Mouse (Mus musculus) urinary bladder, adult 2 months (tissue): Measurements from ENCODE around the gene Pik3cb. TPM values are rescaled to one million over a fixed set of nuclear protein-coding genes. Genes with fewer than 3 reads are reported as not detected.

Source experiments
- DNase-seq: peaks from one replicate; pipeline ENCODE4 v3.0.0; 2022; ENCODE audit warnings: low spot score
- polyA plus RNA-seq: library from polyadenylated mRNA; depleted of rRNA; stranded (reverse); fragments of >200 nt; gene quantifications from 2 replicates; pipeline ENCODE4 v1.2.3, GENCODE M21; 2012

The Pik3cb gene
- polyA plus RNA-seq, 1 experiment = 3.9 TPM

DNA sequence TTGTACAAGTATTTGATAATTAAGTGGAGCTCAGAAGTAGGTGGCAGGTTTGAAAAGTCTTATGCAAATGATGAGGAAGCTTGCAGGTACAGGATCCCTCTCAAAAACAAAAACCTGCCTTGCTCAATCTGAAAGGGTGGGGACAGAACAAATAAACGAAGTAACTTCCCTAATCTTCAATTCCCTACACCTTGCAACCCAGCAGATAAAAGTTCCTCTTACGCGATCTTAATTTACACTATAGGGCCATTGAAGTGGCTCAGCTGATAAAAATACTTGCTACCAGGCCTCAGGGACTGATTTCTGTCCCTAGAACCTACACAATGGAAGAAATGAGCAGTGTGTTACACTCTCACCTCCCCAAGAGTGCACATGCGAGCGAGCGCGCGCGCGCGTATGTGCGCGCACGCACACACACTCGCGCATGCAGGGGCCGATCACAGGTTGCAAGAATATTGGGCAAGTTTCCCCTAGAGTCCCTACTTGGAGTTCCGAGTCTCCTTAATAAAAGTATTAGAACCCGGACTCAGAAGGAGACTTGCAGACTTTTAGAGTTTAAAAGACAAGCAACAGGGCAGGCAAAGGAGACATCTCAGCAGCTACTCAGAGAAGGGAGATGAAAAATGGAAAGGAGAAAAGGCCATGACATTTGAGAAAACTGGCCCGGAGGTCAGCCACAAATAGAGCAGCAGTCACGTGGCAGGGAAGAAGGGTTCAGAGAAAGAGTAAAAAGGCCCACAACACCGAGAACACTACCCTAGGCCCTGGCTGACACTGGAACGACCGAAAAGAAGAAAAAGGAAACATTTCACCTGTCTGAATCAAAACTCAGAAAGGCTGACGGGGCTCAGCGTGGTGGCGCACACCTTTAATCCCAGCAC is 6.7 kb upstream of the Pik3cb start:
- no peak for DNase-seq

DNA sequence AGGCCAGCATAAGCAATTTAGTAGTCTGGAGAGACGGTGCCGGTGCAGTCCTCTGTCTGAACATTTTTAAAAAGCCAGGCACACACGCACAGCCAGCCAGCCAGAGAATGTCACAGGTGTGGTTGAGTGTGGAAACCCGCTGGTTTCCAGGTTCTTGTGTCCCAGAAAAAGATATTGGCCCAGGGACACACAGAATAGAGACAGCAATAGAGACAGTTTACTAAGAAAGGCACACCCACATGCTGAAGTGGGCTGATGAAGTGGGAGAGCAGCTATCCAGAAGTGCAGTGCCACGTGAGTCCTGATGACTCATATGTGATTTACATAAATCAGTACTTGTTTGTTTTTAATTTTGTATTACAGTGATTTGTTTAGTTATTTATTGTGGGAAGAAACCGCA is 5.3 kb upstream of the Pik3cb start:
- no peak for DNase-seq

DNA sequence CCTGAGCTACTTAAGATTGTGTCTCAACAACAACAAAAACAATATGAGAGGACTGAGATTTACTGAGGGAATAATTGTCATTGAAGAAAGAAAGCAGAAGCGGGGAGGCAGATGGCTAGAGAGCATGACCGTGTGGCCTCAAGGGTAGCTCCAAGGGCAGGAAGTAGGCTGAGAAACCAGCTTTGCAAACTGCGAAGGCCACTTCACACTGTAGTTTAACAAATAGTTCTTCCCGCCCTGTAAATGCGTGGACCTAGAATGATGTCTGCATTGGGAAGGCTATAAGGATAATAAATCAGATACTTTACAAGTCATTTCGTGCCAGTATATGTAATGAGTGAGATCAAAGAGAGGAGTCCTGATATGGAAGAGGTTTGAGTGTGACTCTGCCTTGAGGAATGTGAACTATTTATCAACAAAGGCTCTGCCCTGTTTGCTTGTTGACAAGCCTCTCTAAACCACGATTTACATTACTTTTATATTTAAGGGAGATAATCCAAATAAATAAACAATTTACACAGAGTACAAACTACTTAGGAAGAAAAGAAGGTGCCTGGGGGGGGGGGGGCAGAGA is 4.1 kb upstream of the Pik3cb start:
- DNase-seq = no peak

DNA sequence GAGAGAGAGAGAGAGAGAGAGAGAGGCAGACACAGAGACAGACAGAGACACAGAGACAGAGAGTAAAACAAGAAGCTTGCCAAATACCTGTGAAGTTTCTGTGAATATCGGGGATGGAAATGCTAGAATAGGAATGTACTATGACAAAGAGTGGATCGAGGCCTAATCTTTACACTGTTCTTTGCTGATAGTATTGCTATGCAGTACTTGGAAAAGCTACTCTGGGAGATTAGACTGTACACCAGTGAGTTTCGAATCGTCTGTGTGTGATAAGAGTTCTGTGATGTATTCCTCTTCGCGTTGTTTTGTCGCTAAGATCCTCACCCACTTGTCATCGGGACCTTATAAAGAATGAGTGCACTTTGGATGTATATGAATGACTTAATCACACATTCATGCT is 1.2 kb upstream of the Pik3cb start:
- DNase-seq = no peak

- DNase-seq = no peak
Observed at GRCm38 (mm10) chr9:99141171-99141570, 750 bp upstream of the Pik3cb start.

DNA sequence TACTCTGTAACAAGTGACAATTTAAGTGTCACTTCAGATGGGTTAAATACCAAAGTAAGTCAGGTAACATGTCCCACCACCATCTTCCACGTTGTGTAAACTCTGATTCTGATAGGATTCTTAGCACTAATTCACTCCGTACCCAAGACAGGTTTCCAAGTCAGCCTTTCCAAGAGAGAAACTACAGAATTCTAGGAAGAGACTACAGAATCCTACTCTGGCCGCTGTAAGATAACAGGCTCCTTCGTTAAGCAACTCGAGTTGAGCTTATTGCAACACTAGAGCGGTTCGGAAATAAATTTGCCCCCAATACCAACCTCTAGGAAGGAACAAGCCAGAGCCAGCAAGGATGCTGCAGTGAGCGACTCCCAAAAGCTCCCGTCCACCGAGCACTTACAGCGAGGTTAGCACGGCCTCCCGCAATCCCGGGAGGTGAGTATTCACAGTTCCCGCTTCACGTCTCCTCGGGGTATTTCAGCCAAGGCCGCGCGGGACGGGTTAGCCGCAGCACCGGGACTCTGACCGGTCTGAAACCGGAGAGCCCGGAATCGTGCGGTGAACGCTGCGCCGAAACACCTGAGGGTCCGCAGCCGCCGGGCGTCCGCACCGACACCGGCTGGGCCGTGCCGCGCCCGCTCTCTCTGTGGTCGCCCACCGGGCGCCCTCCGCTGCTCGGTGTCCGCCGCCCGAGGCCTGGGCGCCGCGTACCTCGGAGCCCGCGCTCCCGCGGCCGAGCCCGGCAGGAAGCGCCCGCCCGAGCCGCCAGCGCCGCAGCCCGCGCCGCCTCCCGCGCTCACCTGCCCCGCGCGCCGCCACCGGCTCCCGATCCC is 1.0 kb downstream of the Pik3cb start:
- DNase-seq = no peak

GRCm38 (mm10) chr9:99137301-99137700 is 3.1 kb downstream of the Pik3cb start:
- DNase-seq = no peak

DNA sequence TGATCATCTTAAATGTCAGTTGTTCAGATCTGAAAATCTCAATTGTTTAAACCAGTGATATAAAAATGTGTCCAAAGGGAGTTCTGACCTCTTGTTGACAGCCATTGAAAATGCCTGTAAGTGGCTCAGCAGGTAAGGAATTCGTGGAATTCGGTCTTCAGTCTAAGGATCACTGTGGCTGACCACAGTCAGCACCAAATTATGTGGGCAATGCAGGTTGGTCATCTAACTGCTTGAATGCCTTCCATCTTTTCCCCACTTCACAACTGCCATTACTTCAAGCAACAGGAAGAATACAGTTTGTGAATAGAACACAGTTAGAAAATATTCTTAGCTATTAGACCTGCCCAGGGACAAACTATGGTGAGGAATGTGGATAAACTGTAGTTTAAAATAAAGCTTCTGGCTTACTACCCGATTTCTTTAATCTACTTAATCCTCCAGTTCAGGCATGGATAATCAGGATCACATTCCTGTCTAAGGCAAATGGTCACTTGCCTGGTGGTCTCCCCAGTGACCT is 8.4 kb downstream of the Pik3cb start:
- DNase-seq = no peak

DNA sequence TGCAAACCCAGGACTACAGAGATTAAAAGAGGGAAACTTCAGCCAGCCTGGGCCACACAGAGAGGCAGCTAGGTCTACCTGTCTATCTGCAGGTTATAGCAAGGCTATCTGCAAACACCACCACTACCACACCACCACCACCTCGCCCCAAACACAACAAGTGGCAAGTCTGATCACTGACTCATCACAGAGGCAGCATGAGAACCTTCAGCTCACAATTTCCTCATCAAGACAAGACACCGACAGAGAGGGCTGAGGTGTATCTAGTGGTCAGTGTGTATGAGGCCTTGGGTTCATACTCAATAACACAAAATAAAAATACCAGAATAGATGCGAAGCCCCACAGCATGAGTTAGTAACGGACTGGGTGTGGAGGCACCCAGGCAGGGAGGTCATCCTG is 9.3 kb downstream of the Pik3cb start:
- DNase-seq = no peak

DNA sequence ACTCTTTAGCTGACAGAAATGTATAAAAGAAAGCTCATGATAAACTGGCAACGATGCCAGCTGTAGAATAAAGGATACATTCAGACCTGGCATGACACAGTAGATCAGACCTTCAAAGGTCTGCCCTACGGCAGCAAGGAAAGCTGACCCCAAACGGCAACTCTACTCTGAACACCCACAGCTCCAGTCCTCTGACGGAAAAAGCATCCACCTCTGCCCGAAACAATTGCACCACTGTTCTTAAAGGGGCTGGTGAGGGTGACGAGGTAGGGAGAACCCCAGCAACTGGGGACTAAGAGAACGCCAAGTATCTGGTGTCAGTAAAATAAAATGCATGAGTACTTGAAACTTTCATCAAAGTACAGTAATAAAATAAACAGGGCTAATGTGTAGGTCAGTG is 12.8 kb downstream of the Pik3cb start:
- DNase-seq = no peak

GRCm38 (mm10) chr9:99122749-99123148 is 17.7 kb downstream of the Pik3cb start:
- DNase-seq = no peak

DNA sequence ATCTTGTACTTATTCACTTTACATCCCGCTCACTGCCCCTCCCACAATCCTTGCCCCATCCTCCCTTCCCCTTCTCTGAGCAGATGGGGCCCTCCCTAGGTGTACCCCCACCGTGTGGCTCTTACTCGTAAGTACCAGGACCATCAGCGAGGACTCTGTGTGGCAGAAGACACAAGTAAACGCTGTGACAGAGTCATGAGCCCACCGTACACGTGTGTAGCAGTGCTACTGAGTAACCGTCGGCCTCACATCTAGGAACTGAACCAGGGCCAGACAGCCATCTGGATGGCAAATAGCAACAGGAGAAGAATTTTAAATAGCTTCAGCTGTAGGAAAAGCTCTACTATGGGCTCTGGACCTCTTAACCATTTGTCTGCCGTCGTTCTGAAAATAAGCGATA is 28.0 kb downstream of the Pik3cb start:
- no peak for DNase-seq

- DNase-seq = no peak
Observed at GRCm38 (mm10) chr9:99111085-99111484, 29.3 kb downstream of the Pik3cb start.

GRCm38 (mm10) chr9:99110213-99110612 is 30.2 kb downstream of the Pik3cb start:
- no peak for DNase-seq

- no peak for DNase-seq
Observed at GRCm38 (mm10) chr9:99109585-99109984, 30.8 kb downstream of the Pik3cb start.

DNA sequence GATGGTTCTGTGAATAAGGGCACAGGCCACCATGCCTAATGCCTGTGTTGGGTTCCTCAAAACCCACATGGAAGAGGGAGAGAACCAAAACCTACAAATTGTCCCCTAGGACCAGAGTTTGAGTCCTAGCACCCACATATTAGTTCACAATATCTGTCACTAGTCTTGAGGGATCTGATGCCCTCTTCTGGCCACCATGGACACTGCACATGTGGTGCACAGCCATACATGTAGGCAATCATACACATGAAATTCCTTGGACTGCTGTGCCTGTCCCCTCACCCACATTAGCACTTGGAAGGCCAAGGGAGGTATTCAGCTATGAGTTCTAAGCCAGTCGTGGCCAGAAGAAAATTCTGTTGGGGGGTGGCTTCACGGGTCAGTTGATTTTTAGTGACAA is 36.0 kb downstream of the Pik3cb start:
- DNase-seq = no peak

DNA sequence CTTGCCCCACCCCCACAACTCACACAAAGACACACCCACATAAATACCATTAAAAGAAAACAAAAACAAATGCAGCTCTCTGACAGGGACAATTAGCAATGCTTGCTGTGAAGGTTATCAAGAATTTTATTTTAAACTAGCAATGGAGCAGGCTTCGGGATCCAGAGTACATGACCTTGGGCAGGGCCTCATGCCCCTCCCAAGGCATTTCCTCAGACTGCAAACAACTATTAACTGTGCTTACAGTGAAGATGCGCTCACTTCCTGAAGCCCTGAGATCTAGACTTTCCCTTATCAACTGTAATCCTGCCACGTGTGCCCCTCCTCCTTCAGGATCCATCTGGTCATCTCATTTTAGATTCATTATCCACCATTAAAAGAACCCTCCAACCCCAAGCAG is 36.6 kb downstream of the Pik3cb start:
- DNase-seq = no peak

GRCm38 (mm10) chr9:99098482-99099129 is 41.8 kb downstream of the Pik3cb start:
- no peak for DNase-seq

DNA sequence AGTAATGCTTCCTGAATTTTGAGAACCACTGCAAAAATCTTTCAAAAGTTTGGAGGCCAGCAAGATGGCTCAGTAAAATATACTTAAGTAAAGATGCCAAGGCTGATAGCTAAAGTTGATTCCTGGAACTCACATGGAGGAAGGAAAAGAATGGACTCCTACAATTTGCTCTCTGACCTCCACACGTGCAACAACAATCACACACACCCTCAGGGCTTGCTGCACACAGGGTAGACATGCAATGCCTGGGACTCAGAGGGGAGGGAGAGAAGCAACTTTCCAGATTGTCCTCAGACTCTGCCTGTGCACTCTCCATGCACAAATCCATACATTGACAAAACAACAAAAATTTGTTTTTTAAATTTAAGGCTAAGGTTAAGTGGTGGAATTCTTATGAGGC is 42.8 kb downstream of the Pik3cb start:
- DNase-seq = no peak

DNA sequence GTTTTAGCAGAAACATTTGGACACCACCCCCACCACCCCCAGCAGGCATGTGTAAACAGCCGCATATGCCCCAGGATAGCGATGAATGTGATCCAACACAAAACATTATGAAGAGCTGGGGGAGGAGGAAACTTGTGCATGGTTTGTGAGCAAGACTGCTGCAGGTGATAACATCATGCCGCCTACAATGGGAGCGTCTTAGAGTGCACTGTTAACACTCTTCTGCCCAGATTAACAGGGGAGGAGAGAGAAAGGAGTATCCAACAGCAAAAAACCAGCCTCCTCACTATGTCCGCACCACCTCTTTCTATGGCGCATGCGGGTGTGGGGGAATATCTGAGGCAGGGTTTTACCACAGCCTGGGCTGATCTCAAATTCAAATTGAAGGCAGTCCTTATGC is 45.2 kb downstream of the Pik3cb start:
- no peak for DNase-seq

GRCm38 (mm10) chr9:99090546-99090945 is 49.9 kb downstream of the Pik3cb start:
- DNase-seq = no peak

DNA sequence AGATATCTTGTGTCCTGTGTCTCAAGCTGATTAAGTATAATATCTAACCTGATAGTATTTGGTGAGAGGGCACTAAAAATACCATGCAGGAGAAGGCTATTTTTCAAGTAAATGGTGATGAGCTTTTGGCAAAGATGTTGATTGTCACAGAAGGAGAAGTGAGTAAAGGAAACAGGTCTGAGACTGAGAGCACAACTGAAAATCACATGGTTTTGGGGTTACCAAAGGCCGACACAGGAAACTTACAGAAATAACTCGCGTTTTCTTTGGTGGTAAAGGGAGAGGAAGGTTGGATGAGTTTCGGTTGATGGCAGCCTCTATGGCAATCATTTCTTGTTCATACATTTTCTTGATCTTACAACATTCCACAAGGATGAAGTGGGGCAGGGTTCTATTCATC is 50.5 kb downstream of the Pik3cb start:
- DNase-seq = no peak
